Mouse (Mus musculus): ENCODE measurements around the gene Rfx2. TPM values are rescaled to one million over a fixed set of nuclear protein-coding genes. Genes with fewer than 3 reads are reported as not detected.

Rfx2 gene
- total RNA-seq, 2 experiments from 2014 or later: 7.4 to 7.6 TPM

- no peak for DNase-seq (ENCODE audit: low spot score in 2 of 2)
Observed at GRCm38 (mm10) chr17:56754271-56755185, 76.3 kb downstream of the Rfx2 start.

- no peak for DNase-seq (ENCODE audit: low spot score in 2 of 2)
Observed at GRCm38 (mm10) chr17:56753452-56753851, 77.4 kb downstream of the Rfx2 start.

- DNase-seq (ENCODE audit: low spot score in 2 of 2): no peak
Observed at GRCm38 (mm10) chr17:56751404-56752072, 79.3 kb downstream of the Rfx2 start.

GRCm38 (mm10) chr17:56744173-56744572 lies 86.6 kb downstream of the Rfx2 start:
- DNase-seq (ENCODE audit: low spot score in 2 of 2): no peak

- DNase-seq (ENCODE audit: low spot score in 2 of 2): no peak
Observed at GRCm38 (mm10) chr17:56740788-56741160, 90.0 kb downstream of the Rfx2 start.

GRCm38 (mm10) chr17:56740118-56740787 lies 90.6 kb downstream of the Rfx2 start:
- DNase-seq (ENCODE audit: low spot score in 2 of 2): no peak

GRCm38 (mm10) chr17:56738221-56738620 lies 92.6 kb downstream of the Rfx2 start:
- no peak for DNase-seq (ENCODE audit: low spot score in 2 of 2)

- DNase-seq (ENCODE audit: low spot score in 2 of 2): no peak
Observed at GRCm38 (mm10) chr17:56736534-56736933, 94.3 kb downstream of the Rfx2 start.

GRCm38 (mm10) chr17:56729656-56730055 lies 101.2 kb downstream of the Rfx2 start:
- no peak for DNase-seq (ENCODE audit: low spot score in 2 of 2)

GRCm38 (mm10) chr17:56729151-56729550 lies 101.7 kb downstream of the Rfx2 start:
- no peak for DNase-seq (ENCODE audit: low spot score in 2 of 2)

GRCm38 (mm10) chr17:56728117-56728516 lies 102.7 kb downstream of the Rfx2 start:
- DNase-seq (ENCODE audit: low spot score in 2 of 2): no peak

GRCm38 (mm10) chr17:56727659-56728058 lies 103.2 kb downstream of the Rfx2 start:
- no peak for DNase-seq (ENCODE audit: low spot score in 2 of 2)

- DNase-seq (ENCODE audit: low spot score in 2 of 2): no peak
Observed at GRCm38 (mm10) chr17:56727029-56727649, 103.7 kb downstream of the Rfx2 start.

Other genes starting within 250 kb of the Rfx2 start
- gene Safb2, start 246.4 kb downstream of the Rfx2 start, total RNA-seq (2021): 100 to 1,000 TPM; 153 to 170 TPM
- 100 to 1,000 TPM; 168 to 177 TPM for gene Safb, start 246.2 kb downstream of the Rfx2 start, total RNA-seq (2021)
- gene 2410015M20Rik, start 221.2 kb downstream of the Rfx2 start, total RNA-seq (2021): 100 to 1,000 TPM; 294 to 338 TPM
- gene Rpl36, start 217.6 kb downstream of the Rfx2 start, total RNA-seq (2021): 1,000 to 10,000 TPM; 1,222 to 1,358 TPM
- 100 to 1,000 TPM; 306 to 318 TPM for gene Lonp1, start 204.1 kb downstream of the Rfx2 start, total RNA-seq (2021)
- gene Catsperd, start 202.9 kb downstream of the Rfx2 start, total RNA-seq (2021): 1 to 10 TPM; 2.4 to 2.7 TPM
- 10 to 100 TPM; 88.1 to 89.6 TPM for gene Ranbp3, start 157.7 kb downstream of the Rfx2 start, total RNA-seq (2021)
- gene Ndufa11, start 113.2 kb downstream of the Rfx2 start, total RNA-seq (2021): 100 to 1,000 TPM; 244 to 256 TPM
- 10 to 100 TPM; 31.4 to 34.4 TPM for gene Vmac, start 113.0 kb downstream of the Rfx2 start, total RNA-seq (2021)
- gene Nrtn, start 73.5 kb downstream of the Rfx2 start, total RNA-seq (2021): 1 to 10 TPM; 4.1 to 5.2 TPM
- 10 to 100 TPM; 53.0 to 56.2 TPM for gene Dus3l, start 66.3 kb downstream of the Rfx2 start, total RNA-seq (2021)
- under 1 TPM; 0.76 to 0.90 TPM for gene Prr22, start 60.8 kb downstream of the Rfx2 start, total RNA-seq (2021)
- gene Acsbg2, start 43.4 kb upstream of the Rfx2 start, total RNA-seq (2021): under 1 TPM in 1 of 2 experiments, not detected in 1; 0.25 TPM
- 1 to 10 TPM; 1.1 to 2.7 TPM for gene 1700061G19Rik, start 44.5 kb upstream of the Rfx2 start, total RNA-seq (2021)
- gene Mllt1, start 104.4 kb upstream of the Rfx2 start, total RNA-seq (2021): 10 to 100 TPM; 34.4 to 38.9 TPM
- under 1 TPM; 0.17 to 0.28 TPM for gene Acer1, start 151.1 kb upstream of the Rfx2 start, total RNA-seq (2021)
- 10 to 100 TPM; 79.6 to 82.7 TPM for gene Clpp, start 159.3 kb upstream of the Rfx2 start, total RNA-seq (2021)
- gene Alkbh7, start 166.3 kb upstream of the Rfx2 start, total RNA-seq (2021): 10 to 100 TPM; 63.6 to 63.7 TPM
- gene Pspn, start 169.0 kb upstream of the Rfx2 start, total RNA-seq (2021): 1 to 10 TPM in 1 of 2 experiments, not detected in 1; 1.8 TPM
- gene Gtf2f1, start 180.3 kb upstream of the Rfx2 start, total RNA-seq (2021): 10 to 100 TPM; 55.7 to 58.6 TPM
- gene Gm17949, start 180.5 kb upstream of the Rfx2 start, total RNA-seq (2021): under 1 TPM; 0.25 to 0.45 TPM
- 100 to 1,000 TPM; 141 to 156 TPM for gene Khsrp, start 200.5 kb upstream of the Rfx2 start, total RNA-seq (2021)
- not detected for gene Slc25a41, start 210.6 kb upstream of the Rfx2 start, total RNA-seq (2021)
- gene Crb3, start 228.1 kb upstream of the Rfx2 start, total RNA-seq (2021): 1 to 10 TPM; 2.6 to 7.3 TPM
- gene Slc25a23, start 228.8 kb upstream of the Rfx2 start, total RNA-seq (2021): 10 to 100 TPM; 80.0 to 85.9 TPM
- gene Dennd1c, start 247.5 kb upstream of the Rfx2 start, total RNA-seq (2021): 1 to 10 TPM; 1.6 to 2.6 TPM

Data from adrenal gland, postnatal 4 days (tissue).